Mouse (Mus musculus) thymus, postnatal 4 days (tissue): Measurements from ENCODE around the gene Erc2.

Experiments used
- DNase-seq: peaks from one replicate; pipeline ENCODE4 v3.0.0; 2021

The Erc2 gene

DNA sequence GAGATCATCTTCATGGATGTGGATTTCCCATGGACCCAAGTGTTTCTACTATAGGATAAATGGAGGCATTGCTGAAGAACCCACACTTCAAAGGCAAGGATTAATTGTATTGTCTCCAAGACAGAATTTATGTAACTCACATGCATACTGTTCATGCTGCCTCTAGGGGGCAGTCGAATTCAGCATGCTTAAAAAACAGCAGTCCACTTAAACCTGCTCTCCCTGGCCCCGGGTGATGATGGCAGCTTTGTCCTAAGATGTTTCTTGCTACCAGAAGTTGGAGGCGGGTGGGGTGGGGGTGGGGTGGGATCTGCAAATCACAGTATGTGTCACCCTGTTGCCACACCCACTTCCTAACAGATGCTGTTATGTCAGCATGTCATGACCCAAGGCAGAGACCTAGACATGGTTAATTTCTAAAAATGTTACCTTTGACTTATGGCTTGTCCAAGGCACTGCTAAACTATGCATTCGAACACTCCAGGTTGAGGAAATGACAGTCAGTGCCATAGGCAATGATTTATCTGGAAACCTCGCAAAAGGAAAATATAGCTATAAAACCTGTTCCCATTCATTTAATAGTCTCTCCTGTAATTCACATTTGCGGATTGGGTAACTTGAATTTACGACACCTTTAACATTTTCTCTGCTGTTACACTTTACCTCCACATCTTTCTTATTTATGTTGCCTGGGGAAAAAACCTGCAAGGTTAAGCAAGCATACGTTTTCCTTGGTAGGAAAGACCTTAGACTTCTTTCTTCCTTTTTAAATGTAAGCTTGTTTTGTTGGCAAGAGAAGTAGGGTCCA, 467.6 kb downstream of the Erc2 start:
- DNase-seq: no peak

GRCm38 (mm10) chr14:28091367-28091766, 469.1 kb downstream of the Erc2 start:
- DNase-seq: no peak

DNA sequence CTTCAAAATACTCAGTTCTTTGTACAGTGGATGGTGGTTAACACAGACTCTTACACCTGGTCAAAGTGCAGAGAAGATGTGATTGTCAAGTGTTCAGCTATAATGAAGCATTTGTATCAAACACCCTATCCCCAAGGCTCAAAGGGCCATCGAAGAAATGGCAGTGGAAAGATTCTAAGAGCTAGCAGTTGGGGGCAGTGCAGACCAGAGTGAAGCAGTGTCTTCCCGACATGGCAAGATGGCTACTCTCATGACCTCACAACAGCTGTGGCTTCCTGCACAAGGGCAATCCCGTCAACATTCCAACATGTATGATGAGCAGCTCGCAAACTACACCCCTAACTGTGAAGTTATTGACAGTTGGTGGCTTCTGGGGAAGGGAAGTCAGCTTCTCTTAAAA, 471.0 kb downstream of the Erc2 start:
- no peak for DNase-seq

DNA sequence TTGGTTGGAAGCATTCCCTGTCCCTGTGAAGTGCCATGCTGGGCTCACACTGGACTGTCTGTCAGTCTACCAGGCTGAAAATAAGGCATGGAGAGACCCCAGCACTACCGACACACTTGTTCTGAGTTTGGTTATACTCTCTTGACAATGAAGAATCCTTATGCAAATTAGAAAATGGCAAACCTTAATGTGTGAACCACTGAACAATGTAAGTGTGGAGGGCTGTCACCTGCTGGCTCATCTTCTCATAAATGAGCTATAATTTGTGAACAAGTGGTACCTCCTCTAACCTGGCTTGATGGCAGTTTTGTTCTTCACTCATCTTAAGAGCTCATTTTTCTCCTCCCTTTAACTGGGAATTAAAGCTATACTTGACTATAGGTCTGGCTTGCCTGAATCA, 471.7 kb downstream of the Erc2 start:
- no peak for DNase-seq

DNA sequence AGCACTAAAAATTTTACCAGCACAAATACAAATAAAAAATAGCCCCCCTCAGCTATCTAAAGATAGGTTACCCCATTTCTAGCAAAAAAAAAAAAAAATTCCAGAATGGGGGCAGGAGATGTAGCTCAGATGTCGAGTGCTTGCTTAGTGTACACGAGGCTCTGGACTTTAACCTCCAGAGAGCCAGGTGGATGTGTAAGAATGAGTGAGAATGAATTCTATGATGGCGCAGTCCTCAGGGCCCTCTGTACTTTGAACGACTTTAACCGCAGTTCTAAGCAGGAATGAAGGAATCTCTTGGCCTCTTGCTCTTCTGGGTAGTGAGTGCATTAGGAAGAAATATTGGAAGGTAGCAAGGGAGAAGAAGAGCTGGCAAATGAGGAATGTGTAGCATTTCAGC, 476.9 kb downstream of the Erc2 start:
- DNase-seq: no peak

- no peak for DNase-seq
These were observed 490.9 kb downstream of the Erc2 start for GRCm38 (mm10) chr14:28113121-28113520.

- no peak for DNase-seq
These were observed 498.6 kb downstream of the Erc2 start for GRCm38 (mm10) chr14:28120851-28121250.

DNA sequence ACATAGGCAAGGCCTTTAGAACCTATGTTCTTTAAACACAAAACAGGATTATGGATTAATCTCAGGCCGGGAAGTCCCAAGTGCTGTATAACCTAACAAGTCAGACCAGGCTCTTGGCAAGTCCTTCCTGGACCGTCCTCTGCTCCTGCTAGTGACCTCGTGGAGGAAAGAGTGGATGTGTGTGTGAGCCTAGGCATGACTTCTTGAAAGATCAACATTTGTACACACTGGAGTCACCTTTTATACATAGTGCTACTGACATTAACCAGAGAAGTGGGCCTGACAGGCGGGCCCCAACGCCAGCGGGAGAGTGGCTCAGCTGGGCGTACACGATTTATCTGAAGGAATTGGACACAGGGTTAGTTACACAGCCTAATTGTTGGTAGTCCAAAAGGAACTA, 504.6 kb downstream of the Erc2 start:
- DNase-seq: no peak

- no peak for DNase-seq
These were observed 506.8 kb downstream of the Erc2 start for GRCm38 (mm10) chr14:28128999-28129398.

DNA sequence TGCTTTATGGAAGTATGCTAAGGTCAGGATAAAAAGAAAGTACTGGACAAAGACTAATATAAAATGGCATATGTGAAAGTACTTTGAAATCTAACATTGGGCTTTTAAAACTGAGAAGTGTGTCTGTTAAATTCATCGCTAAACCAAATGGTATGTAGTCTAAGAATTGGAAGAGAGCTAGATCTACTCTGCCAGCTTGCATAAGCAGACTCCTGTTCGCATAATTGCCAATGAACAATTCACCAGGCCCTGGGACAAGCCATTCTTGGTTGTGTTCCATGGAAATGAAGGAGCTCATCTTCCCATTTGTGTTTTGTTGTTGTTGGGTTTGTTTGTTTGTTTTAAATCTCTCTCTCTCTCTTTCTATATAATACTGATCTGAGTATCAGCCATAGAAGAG, 521.8 kb downstream of the Erc2 start:
- no peak for DNase-seq

DNA sequence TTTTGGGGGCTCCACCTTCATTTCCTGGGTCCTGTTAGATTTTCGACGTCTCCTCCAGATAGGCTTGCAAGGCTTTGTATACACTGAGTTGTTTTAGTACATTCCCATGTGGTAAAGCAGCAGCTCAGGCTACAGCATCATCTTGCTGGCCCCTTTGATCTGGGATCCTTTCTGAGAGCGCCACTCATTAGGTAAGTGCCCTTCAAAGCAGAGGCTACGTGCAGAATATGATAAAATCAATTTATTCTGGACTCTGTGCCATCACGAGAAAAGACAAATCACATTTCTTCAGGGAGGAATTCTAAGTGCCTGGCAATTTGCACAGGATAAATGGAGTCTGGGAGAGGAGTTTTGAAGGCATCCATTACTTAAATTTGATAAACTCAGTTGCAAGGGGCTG, 525.0 kb downstream of the Erc2 start:
- DNase-seq: no peak

- no peak for DNase-seq
These were observed 528.7 kb downstream of the Erc2 start for GRCm38 (mm10) chr14:28150942-28151341.

- DNase-seq: no peak
These were observed 533.5 kb downstream of the Erc2 start for GRCm38 (mm10) chr14:28155706-28156105.

- no peak for DNase-seq
These were observed 538.6 kb downstream of the Erc2 start for GRCm38 (mm10) chr14:28160852-28161251.

GRCm38 (mm10) chr14:28164642-28165408, 542.6 kb downstream of the Erc2 start:
- DNase-seq: no peak

DNA sequence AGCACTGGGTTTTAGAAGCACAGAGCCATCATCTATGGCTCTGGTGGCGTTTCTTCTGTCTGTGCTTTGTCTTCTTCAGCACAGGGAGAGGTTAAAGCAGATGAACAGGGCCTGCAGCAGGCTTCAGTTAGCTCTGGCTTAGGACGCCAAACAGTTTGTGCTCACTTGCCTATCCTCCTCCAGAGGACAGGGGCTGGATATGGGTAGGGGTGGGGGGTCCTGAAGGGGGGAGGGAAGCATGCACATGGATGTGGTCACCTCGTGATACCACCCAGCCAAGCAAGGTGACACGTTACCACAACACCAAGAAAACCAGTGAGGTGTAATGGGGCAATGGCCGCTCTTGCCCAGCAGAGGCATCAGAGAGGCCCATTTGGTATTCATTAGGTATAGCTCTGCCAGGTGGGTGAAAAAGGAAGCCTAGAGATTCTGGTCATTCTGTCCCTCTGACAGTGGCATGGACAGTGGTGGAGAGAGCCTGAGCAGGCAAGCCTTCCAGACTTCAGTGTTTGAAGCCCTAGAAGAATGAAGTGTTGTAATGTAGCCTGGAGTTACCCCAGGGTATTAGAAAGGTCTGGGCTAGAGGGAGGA, 543.5 kb downstream of the Erc2 start:
- DNase-seq: no peak

- no peak for DNase-seq
These were observed 548.5 kb downstream of the Erc2 start for GRCm38 (mm10) chr14:28170711-28171110.

DNA sequence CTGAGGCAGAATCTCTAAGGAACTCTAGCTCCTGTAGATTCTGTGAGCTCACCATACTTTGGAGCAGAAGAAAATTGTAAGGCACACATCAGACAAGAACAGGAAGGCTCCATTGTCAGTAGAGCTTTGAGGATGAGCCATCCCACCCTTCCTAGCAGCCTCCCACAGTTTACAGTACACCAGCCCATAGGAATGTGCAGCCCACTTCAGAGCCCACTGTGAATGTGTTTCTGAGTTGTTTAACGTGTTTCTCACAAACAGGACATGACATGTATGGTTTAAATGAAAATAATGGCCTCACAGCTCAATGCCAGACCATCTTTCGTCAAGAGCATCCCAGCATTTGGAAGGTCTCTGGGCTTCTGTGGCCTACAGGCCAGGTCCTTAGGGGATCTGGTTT, 549.1 kb downstream of the Erc2 start:
- no peak for DNase-seq

DNA sequence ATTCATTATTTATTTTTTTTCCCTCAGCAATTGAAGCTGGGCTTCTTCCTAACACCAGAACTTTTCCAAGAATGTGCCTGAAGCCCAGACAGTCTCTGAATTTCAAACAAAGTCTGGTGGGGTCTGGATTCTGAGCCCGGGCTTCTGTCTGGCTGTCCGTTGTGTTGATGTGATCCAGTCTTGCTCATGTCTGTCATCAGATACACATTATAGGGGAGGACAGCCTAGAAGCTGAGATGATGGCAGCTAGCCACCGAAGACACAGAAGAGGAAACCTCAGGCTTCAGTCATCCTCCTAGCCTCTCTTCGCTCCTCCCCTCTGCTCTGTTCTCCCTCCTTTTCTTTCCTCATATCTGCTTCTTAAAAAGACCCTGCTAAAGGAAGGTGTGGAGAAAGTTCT, 551.5 kb downstream of the Erc2 start:
- no peak for DNase-seq

DNA sequence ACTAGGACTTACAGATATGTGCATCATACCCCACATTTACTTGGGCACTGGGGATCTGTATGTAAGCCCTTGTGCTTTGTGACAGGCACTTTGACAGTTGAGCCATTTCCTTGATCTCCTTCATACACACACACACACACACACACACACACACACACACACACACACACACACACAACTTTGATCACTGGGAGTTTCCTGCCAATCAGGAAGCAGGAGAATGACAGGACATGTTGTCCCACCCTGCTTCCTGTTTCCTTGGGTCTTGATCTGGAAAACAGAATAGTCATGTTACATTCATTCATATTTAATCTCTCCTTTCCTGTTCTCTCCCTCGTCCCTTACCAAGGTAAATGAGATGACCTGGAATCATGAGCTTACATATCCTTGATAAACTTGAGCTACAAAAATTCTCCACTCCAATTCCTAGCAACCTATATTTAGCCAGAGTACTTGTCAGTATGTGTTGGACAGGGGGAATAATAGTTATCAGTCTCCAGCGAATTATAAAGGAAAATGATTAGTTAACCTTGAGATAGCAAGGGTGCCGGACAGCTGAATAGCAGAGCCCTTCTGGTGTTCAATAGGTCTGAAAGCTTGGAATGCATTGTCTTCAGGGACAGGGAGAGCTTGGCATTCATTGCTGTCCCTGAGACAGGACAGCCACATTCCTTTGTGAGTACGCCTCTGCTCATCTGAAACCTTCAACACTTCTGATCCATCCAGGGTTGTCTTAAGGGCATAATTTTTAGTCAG, 559.0 kb downstream of the Erc2 start:
- DNase-seq: no peak

- no peak for DNase-seq
These were observed 570.6 kb downstream of the Erc2 start for GRCm38 (mm10) chr14:28192711-28193364.

DNA sequence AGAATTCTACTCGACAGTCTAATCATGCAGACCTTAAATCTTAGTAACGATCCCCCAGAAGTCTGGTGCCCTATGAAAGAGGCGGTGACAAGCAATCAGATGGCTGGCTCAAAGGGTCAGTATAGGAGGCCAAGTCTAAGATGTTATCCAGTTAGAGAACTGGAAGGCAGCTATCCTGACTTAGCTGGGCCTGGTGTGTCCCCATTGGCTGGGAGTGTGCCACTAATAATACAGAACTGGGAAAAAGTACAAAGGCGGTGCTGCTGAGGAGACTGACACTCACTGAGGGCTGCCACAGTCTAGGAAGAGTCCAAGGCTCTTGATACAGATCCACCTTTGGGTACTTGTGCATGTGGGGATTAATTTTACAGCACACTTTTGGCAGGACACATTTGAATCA, 581.6 kb downstream of the Erc2 start:
- DNase-seq: no peak

DNA sequence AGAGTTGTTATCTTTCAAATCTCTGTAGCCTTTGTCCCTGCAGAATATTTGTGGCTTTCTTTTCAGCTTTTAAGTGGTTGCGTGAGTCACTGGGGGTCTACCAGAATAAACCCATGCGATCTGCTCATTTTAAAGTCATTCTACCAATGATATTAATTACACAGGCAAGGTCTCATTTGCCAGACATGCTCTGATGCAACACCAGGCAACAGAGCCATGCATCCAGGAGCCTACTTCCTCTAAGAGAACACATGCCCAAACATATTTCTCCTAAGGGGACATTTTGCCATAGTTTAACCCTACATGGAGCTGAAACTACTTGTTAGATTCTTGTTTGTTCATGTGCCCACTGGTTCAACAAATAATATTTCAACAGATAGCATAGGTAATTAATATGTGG, 584.1 kb downstream of the Erc2 start:
- no peak for DNase-seq
